Comparison of ENCODE assay signal across 15 mouse cellular contexts in the genomic region with DNA sequence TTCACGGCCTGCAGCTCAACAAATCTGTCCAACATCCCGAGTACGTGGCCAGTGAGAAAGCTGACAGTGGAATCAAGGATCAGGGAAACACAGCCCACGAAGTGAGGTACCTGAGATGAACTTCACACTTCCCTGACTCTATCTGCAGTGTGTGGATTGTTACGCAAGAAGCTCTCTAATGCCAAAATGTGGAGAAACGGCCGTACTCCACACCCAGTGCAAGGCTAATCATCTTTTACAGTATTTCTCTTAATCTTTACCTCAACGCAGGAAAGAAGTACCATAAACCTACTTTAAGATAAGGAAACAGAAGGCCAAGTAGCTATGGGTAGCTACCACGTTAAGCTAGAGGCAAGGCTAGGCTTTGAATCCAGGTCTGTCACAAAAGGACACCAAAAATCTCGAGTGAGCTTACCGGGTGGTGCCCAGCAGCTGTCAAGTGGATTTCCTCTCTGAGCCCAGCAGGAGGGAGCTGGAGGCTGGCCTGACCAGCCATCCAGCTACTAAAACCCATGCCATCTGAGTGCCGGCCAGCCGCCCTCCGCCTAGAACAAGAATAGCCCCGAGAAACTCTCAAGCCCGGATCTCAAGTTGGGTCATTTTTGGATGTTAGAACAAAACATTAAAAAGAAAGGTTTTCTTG. TPM values are rescaled to one million over a fixed set of nuclear protein-coding genes. Genes with fewer than 3 reads are reported as not detected.
DNase-seq lines count a peak whose midpoint lies in the region; ATAC-seq and TF ChIP-seq lines count a peak whose summit lies in the region.
"Had no signal": no experiment of that assay in that cellular context is flagged by ENCODE, and none has a peak within 500 bp of the region (broad histone marks: within the 10 kb centered on the region; RNA-seq: fewer than 3 reads in every experiment).

No protein-coding gene starts in this region.

- H3K4me3 ChIP-seq in liver, adult 2 months (ENCODE audit: insufficient read depth, low read depth, low read length), result no peak overlapping the region
- H3K4me3 ChIP-seq in liver, embryonic 12.5 days, result no peak overlapping the region
- H3K4me3 ChIP-seq in gastrocnemius, adult 2 months, result peak overlapping the region; percentile 9
- no peak overlapping the region for H3K4me3 ChIP-seq in hindbrain, embryonic 14.5 days (replicated peaks; ENCODE audit: low read length)
- H3K4me3 ChIP-seq in stomach, postnatal 0 days (ENCODE audit: low read depth, low read length), result no peak overlapping the region
- H3K4me3 ChIP-seq: layer of hippocampus, adult 2 months; limb, embryonic 13.5 days; neural tube, embryonic 12.5 days had no signal

- TF ChIP-seq EP300 in stomach, postnatal 0 days (optimal IDR thresholded peaks at IDR 0.05), result no peak

- intact Hi-C loops in gastrocnemius, adult 2 months (cut with DNase I), result no loop called here

- no peaks in the 10 kb centered on the region for H3K27me3 ChIP-seq in liver, adult 2 months (ENCODE audit: control insufficient read depth, insufficient read depth, low read length)
- no peaks in the 10 kb centered on the region for H3K27me3 ChIP-seq in liver, embryonic 12.5 days (replicated peaks)
- no peaks in the 10 kb centered on the region for H3K27me3 ChIP-seq in hindbrain, embryonic 14.5 days (ENCODE audit: control insufficient read depth, insufficient read depth, low read length)
- no peaks in the 10 kb centered on the region for H3K27me3 ChIP-seq in stomach, postnatal 0 days (ENCODE audit: control insufficient read depth, insufficient read depth, low read length)
- H3K27me3 ChIP-seq: limb, embryonic 13.5 days; neural tube, embryonic 12.5 days had no signal

- H3K4me1 ChIP-seq in liver, adult 2 months (ENCODE audit: control insufficient read depth, insufficient read depth, low read length), result peaks cover 10% of the 10 kb centered on the region
- no peaks in the 10 kb centered on the region for H3K4me1 ChIP-seq in liver, embryonic 12.5 days
- H3K4me1 ChIP-seq in hindbrain, embryonic 14.5 days (replicated peaks; ENCODE audit: control insufficient read depth, insufficient read depth, low read length), result no peaks in the 10 kb centered on the region
- no peaks in the 10 kb centered on the region for H3K4me1 ChIP-seq in stomach, postnatal 0 days (replicated peaks; ENCODE audit: control insufficient read depth, insufficient read depth)
- H3K4me1 ChIP-seq: neural tube, embryonic 12.5 days had no signal

- no peaks in the 10 kb centered on the region; the same call in 1 of the 2 replicates for H3K79me2 ChIP-seq in liver, adult 2 months (ENCODE audit: control insufficient read depth, insufficient read depth, low read length)

- H3K36me3 ChIP-seq in liver, adult 2 months (ENCODE audit: control insufficient read depth, insufficient read depth, low read length), result peaks cover 3% of the 10 kb centered on the region
- peaks cover 74% of the 10 kb centered on the region for H3K36me3 ChIP-seq in liver, embryonic 12.5 days
- peaks cover 41% of the 10 kb centered on the region for H3K36me3 ChIP-seq in hindbrain, embryonic 14.5 days (replicated peaks; ENCODE audit: control insufficient read depth, insufficient read depth)
- 0 out of 2 replicates have a peak, but pooled peaks cover 3% of the 10 kb centered on the region for H3K36me3 ChIP-seq in stomach, postnatal 0 days (ENCODE audit: control insufficient read depth, insufficient read depth, low read length)
- H3K36me3 ChIP-seq: neural tube, embryonic 12.5 days had no signal

- TF ChIP-seq CTCF in liver, adult 2 months (IDR thresholded peaks at IDR 0.05; ENCODE audit: low read depth, low read length), result no peak
- 0 out of 2 replicates have a peak, but pooled peaks have one; percentile 2 for TF ChIP-seq CTCF in gastrocnemius, adult 2 months (IDR thresholded peaks at IDR 0.05)
- TF ChIP-seq CTCF in stomach, postnatal 0 days (IDR thresholded peaks at IDR 0.05; ENCODE audit: low read depth), result no peak

- no peak for ATAC-seq in liver, embryonic 12.5 days
- no peak for ATAC-seq in hindbrain, embryonic 14.5 days (ENCODE audit: low FRiP score)
- no peak for ATAC-seq in stomach, postnatal 0 days (ENCODE audit: low FRiP score, low TSS enrichment)
- ATAC-seq: activated CD4-positive, CD25-positive, alpha-beta regulatory T cell, adult 4 months; hindbrain, embryonic 16.5 days had no signal

- no peak for TF ChIP-seq POLR2A in liver, adult 2 months (IDR thresholded peaks at IDR 0.05; ENCODE audit: extremely low read depth, insufficient read depth, low read length)

- DNase-seq in liver, adult 2 months (ENCODE audit: extremely low read depth, low read depth, low spot score), result peak; percentile 77
- peak; percentile 68 to 70 for DNase-seq in cerebellum, adult 18-20 months
- DNase-seq in gastrocnemius, adult 2 months, result peak; percentile 81
- DNase-seq in large intestine, adult 2 months (ENCODE audit: low read depth, low spot score), result peak; percentile 33
- DNase-seq in neural tube, embryonic 10.5 days (ENCODE audit: extremely low spot score, low spot score), result no peak
- no peak for DNase-seq in hindbrain, embryonic 14.5 days (ENCODE audit: low spot score)
- DNase-seq in stomach, postnatal 0 days (ENCODE audit: low spot score), result no peak

- 53% methylated on average over 16 of the region's 16 CpGs for whole genome bisulfite sequencing in liver, adult 2 months
- WGBS in liver, embryonic 12.5 days (ENCODE audit: insufficient replicate concordance), result 72% methylated on average over 16 of the region's 16 CpGs
- WGBS in large intestine, adult 2 months, result 40% methylated on average over 16 of the region's 16 CpGs
- WGBS in hindbrain, embryonic 14.5 days, result 89% methylated on average over 16 of the region's 16 CpGs
- WGBS in stomach, postnatal 0 days, result 79% methylated on average over 16 of the region's 16 CpGs

- H3K4me2 ChIP-seq in liver, embryonic 12.5 days, result no peak overlapping the region
- H3K4me2 ChIP-seq in hindbrain, embryonic 14.5 days (replicated peaks), result no peak overlapping the region
- H3K4me2 ChIP-seq in stomach, postnatal 0 days (replicated peaks; ENCODE audit: low read depth), result no peak overlapping the region
- H3K4me2 ChIP-seq: limb, embryonic 13.5 days; neural tube, embryonic 12.5 days had no signal

- no peak overlapping the region for H3K9ac ChIP-seq in liver, adult 2 months (ENCODE audit: low read depth, low read length)
- no peak overlapping the region for H3K9ac ChIP-seq in liver, embryonic 12.5 days
- no peak overlapping the region for H3K9ac ChIP-seq in hindbrain, embryonic 14.5 days
- no peak overlapping the region; the same call in 1 of the 2 replicates for H3K9ac ChIP-seq in stomach, postnatal 0 days (ENCODE audit: low read length)
- H3K9ac ChIP-seq: limb, embryonic 13.5 days; neural tube, embryonic 12.5 days had no signal

- no peak overlapping the region for H3K27ac ChIP-seq in liver, adult 2 months (replicated peaks; ENCODE audit: insufficient read depth, low read depth, low read length)
- H3K27ac ChIP-seq in liver, embryonic 12.5 days, result no peak overlapping the region
- peak overlapping the region; percentile 76 for H3K27ac ChIP-seq in gastrocnemius, adult 2 months
- no peak overlapping the region for H3K27ac ChIP-seq in hindbrain, embryonic 14.5 days
- no peak overlapping the region for H3K27ac ChIP-seq in stomach, postnatal 0 days (replicated peaks)
- H3K27ac ChIP-seq: layer of hippocampus, adult 2 months; limb, embryonic 13.5 days; neural tube, embryonic 12.5 days had no signal

- no peaks in the 10 kb centered on the region for H3K9me3 ChIP-seq in liver, embryonic 12.5 days (replicated peaks)
- no peaks in the 10 kb centered on the region for H3K9me3 ChIP-seq in hindbrain, embryonic 14.5 days (ENCODE audit: control insufficient read depth, low read length)
- no peaks in the 10 kb centered on the region for H3K9me3 ChIP-seq in stomach, postnatal 0 days (ENCODE audit: control insufficient read depth, low read length)
- H3K9me3 ChIP-seq: limb, embryonic 13.5 days; neural tube, embryonic 12.5 days had no signal

RNA-seq across cellular contexts. Expression of a gene that starts 27.0 kb away (rescaled TPM):
- total RNA-seq in liver, adult 2 months (2014; rRNA removed), result 61.3 and 65.9 TPM in 2 replicates
- polyA plus RNA-seq in liver, adult 2 months (2012; rRNA removed), result 31.2 and 34.4 TPM in 2 replicates
- polyA plus RNA-seq in liver, embryonic 12.5 days (2016; fragmentation: Nextera tagmentation; extraction: Ambion mirVana), result 51.0 and 56.6 TPM in 2 replicates
- total RNA-seq in gastrocnemius, adult 2 months (2021), result 100 to 1,000 TPM; 139 to 198 TPM
- polyA plus RNA-seq in large intestine, adult 2 months (2012; rRNA removed), result 26.7 and 31.3 TPM in 2 replicates
- polyA plus RNA-seq in hindbrain, embryonic 14.5 days (2014; fragmentation: Nextera tagmentation; extraction: Ambion mirVana), result 72.7 TPM in 2 replicates
- polyA plus RNA-seq in stomach, postnatal 0 days (2015; fragmentation: Nextera tagmentation; extraction: Ambion mirVana), result 41.9 and 46.4 TPM in 2 replicates

RNA-seq across cellular contexts. Expression of a gene that starts 37.4 kb away (rescaled TPM):
- not detected in 2 replicates for total RNA-seq in liver, adult 2 months (2014; rRNA removed)
- not detected in 2 replicates for polyA plus RNA-seq in liver, adult 2 months (2012; rRNA removed)
- polyA plus RNA-seq in liver, embryonic 12.5 days (2016; fragmentation: Nextera tagmentation; extraction: Ambion mirVana), result not detected in 2 replicates
- not detected for total RNA-seq in gastrocnemius, adult 2 months (2021)
- not detected in 2 replicates for polyA plus RNA-seq in large intestine, adult 2 months (2012; rRNA removed)
- not detected in 2 replicates for polyA plus RNA-seq in hindbrain, embryonic 14.5 days (2014; fragmentation: Nextera tagmentation; extraction: Ambion mirVana)
- not detected in 2 replicates for polyA plus RNA-seq in stomach, postnatal 0 days (2015; fragmentation: Nextera tagmentation; extraction: Ambion mirVana)
- total RNA-seq: layer of hippocampus, adult 2 months had no signal
- polyA plus RNA-seq: activated CD4-positive, CD25-positive, alpha-beta regulatory T cell, adult 4 months; hindbrain, embryonic 16.5 days; neural tube, embryonic 12.5 days; spleen, adult 2 months; thymus, postnatal 0 days had no signal

RNA-seq across cellular contexts. Expression of a gene that starts 42.1 kb away (rescaled TPM):
- total RNA-seq in liver, adult 2 months (2014; rRNA removed), result not detected in 2 replicates
- polyA plus RNA-seq in liver, adult 2 months (2012; rRNA removed), result not detected in 2 replicates
- polyA plus RNA-seq in liver, embryonic 12.5 days (2016; fragmentation: Nextera tagmentation; extraction: Ambion mirVana), result 0.07 and 0.23 TPM in 2 replicates
- total RNA-seq in gastrocnemius, adult 2 months (2021), result under 1 TPM in 1 of 2 experiments, not detected in 1; 0.08 TPM
- polyA plus RNA-seq in large intestine, adult 2 months (2012; rRNA removed), result 0.10 and 0.15 TPM in 2 replicates
- 2.3 and 3.1 TPM in 2 replicates for polyA plus RNA-seq in hindbrain, embryonic 14.5 days (2014; fragmentation: Nextera tagmentation; extraction: Ambion mirVana)
- polyA plus RNA-seq in stomach, postnatal 0 days (2015; fragmentation: Nextera tagmentation; extraction: Ambion mirVana), result 1.6 and 1.8 TPM in 2 replicates
- polyA plus RNA-seq: activated CD4-positive, CD25-positive, alpha-beta regulatory T cell, adult 4 months; spleen, adult 2 months had no signal

RNA-seq across cellular contexts. Expression of a gene that starts 53.1 kb away (rescaled TPM):
- total RNA-seq in liver, adult 2 months (2014; rRNA removed), result 2.3 and 3.3 TPM in 2 replicates
- polyA plus RNA-seq in liver, adult 2 months (2012; rRNA removed), result 1.7 and 2.5 TPM in 2 replicates
- polyA plus RNA-seq in liver, embryonic 12.5 days (2016; fragmentation: Nextera tagmentation; extraction: Ambion mirVana), result 20.7 and 21.4 TPM in 2 replicates
- 1 to 10 TPM; 3.8 to 4.6 TPM for total RNA-seq in gastrocnemius, adult 2 months (2021)
- polyA plus RNA-seq in large intestine, adult 2 months (2012; rRNA removed), result 4.7 and 8.2 TPM in 2 replicates
- 11.9 and 14.2 TPM in 2 replicates for polyA plus RNA-seq in hindbrain, embryonic 14.5 days (2014; fragmentation: Nextera tagmentation; extraction: Ambion mirVana)
- 4.0 and 4.6 TPM in 2 replicates for polyA plus RNA-seq in stomach, postnatal 0 days (2015; fragmentation: Nextera tagmentation; extraction: Ambion mirVana)

Comparison
In these comparisons a context has a peak if more than half of its experiments do, and no peak if none do; other contexts are left out.
1. DNase-seq: peak in liver, adult 2 months (single experiment), cerebellum, adult 18-20 months (2 of 2), gastrocnemius, adult 2 months (single experiment) and large intestine, adult 2 months (single experiment); none in neural tube, embryonic 10.5 days (single experiment), hindbrain, embryonic 14.5 days (single experiment) and stomach, postnatal 0 days (single experiment).